Mouse (Mus musculus): ENCODE results near the gene Cdc37.

DNA sequence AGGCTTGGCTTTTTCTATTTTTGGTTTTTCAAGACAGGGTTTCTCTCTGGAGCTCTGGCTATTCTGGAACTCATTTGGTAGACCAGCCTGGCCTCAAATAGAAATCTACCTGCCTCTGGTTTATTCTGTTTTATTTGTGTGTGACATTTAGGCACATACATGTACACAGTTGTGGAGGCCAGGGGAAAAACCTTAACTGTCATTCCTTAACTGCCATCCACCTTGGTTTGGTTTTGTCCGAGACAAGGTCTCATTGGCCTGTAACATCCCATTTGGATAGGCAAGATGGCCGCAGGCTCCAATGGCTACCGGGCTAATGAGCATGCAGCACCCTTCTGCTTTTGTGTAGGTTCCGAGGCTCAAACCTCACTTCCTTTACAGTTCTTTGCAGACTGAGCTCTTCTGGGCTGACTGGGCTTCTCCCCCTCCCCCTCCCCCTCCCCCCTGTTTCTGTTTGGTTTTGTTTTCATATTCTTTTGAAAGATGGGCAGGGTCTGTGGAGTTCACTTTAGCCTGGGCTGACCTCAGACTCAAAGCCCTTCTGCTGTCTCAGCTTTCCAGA lies 14.4 kb downstream of the Cdc37 start:
- TF ChIP-seq CTCF (IDR thresholded peaks at IDR 0.05; ENCODE audit: low read depth) (no peak), EP300 (IDR thresholded peaks at IDR 0.05; ENCODE audit: low read depth) (no peak)
